Mouse (Mus musculus) liver, embryonic 14.5 days (tissue): Measurements from ENCODE around the gene Hist2h4. TPM values are rescaled to one million over a fixed set of nuclear protein-coding genes. Genes with fewer than 3 reads are reported as not detected.
A peak's percentile ranks its signal among the peaks of the same experiment; 100 is the strongest.
"Not testable (repeated sequence)": the region's sequence is repeated elsewhere in the genome, so short reads cannot be mapped to it uniquely, and the experiment has no call there.

Source experiments
- ATAC-seq: fragments of 200-750 bp; cut with Nextera tagmentation; 2 replicates; pipeline ENCODE4 v1.8.0; 2017; ENCODE audit warnings: moderate number of reproducible peaks, mild to moderate bottlenecking, moderate library complexity; ENCODE audit not compliant: insufficient read depth
- DNase-seq, 3 experiments: peaks; one replicate each; pipeline ENCODE4 v3.0.0-alpha.2; 2012 to 2013; ENCODE audit warnings: low read depth in 3 of 3, low spot score in 3 of 3
- H3K27ac ChIP-seq: fragments of 300-500 bp; sonication (generic); 2 replicates; pipeline ENCODE4 v1.5.1; 2014; ENCODE audit warnings: moderate library complexity, mild to moderate bottlenecking, control low read depth, inconsistent platforms
- H3K27me3 ChIP-seq: fragments of 300-500 bp; sonication (generic); 2 replicates; pipeline ENCODE4 v1.6.1; 2014; ENCODE audit warnings: mild to moderate bottlenecking, low read length, moderate library complexity; ENCODE audit not compliant: control insufficient read depth, insufficient read depth
- H3K36me3 ChIP-seq: fragments of 300-500 bp; sonication (generic); replicated peaks from 2 replicates; pipeline ENCODE4 v1.6.1; 2014; ENCODE audit warnings: low read depth; ENCODE audit not compliant: control insufficient read depth, insufficient read depth
- H3K4me1 ChIP-seq, 2 experiments: fragments of 200-500 bp in 1 of 2; fragments of 300-500 bp in 1 of 2; sonication (generic) in 1 of 2; replicated peaks; 2 replicates each; pipeline ENCODE4 v1.6.1; 2012 to 2014; ENCODE audit warnings: antibody characterized with exemption in 1 of 2, inconsistent platforms in 1 of 2, low read length in 1 of 2; ENCODE audit not compliant: control insufficient read depth in 2 of 2, insufficient read depth in 2 of 2
- H3K4me2 ChIP-seq: fragments of 300-500 bp; sonication (generic); 2 replicates; pipeline ENCODE4 v1.6.1; 2014; ENCODE audit warnings: low read depth, mild to moderate bottlenecking, control low read depth, moderate library complexity
- H3K4me3 ChIP-seq, 2 experiments: fragments of 200-500 bp in 1 of 2; fragments of 300-500 bp in 1 of 2; sonication (generic) in 1 of 2; 2 replicates each; pipeline ENCODE4 v1.5.1; 2012 to 2014; ENCODE audit warnings: low read depth in 2 of 2, low read length in 2 of 2, mild to moderate bottlenecking in 2 of 2, control low read depth in 1 of 2, inconsistent platforms in 1 of 2, moderate library complexity in 1 of 2; ENCODE audit not compliant: insufficient read depth in 1 of 2
- H3K9ac ChIP-seq: fragments of 300-500 bp; sonication (generic); replicated peaks from 2 replicates; pipeline ENCODE4 v1.6.1; 2014; ENCODE audit warnings: mild to moderate bottlenecking, control low read depth, moderate library complexity
- H3K9me3 ChIP-seq: fragments of 300-500 bp; sonication (generic); 2 replicates; pipeline ENCODE4 v1.6.1; 2016; ENCODE audit warnings: low read length, mixed read lengths; ENCODE audit not compliant: control insufficient read depth
- CTCF ChIP-seq: IDR thresholded peaks from 2 replicates; pipeline ENCODE4 v1.5.1; 2016; ENCODE audit warnings: antibody characterized with exemption, low read depth, control low read depth
- EP300 ChIP-seq: IDR thresholded peaks from 2 replicates; pipeline ENCODE4 v1.6.1; 2016; ENCODE audit warnings: antibody characterized with exemption, low read depth
- WGBS: fragments of 180-500 bp; shearing (Covaris S2); extraction: QIAGEN DNeasy Blood & Tissue Kit; methylation state at CpG from one replicate; pipeline ENCODE4 v1.1.7; 2014; ENCODE audit not compliant: insufficient replicate concordance; 5-methylcytosine and 5-hydroxymethylcytosine counted together
- polyA plus RNA-seq, 2 experiments: library from polyadenylated mRNA; depleted of rRNA in 1 of 2; stranded (reverse) in 1 of 2; unstranded in 1 of 2; fragments of >200 nt; fragmentation: Nextera tagmentation in 1 of 2; extraction: Ambion mirVana in 1 of 2; gene quantifications; 2 replicates each; pipeline versions ENCODE4 v1.2.1 to v1.2.3; 2012 to 2014

Hist2h4 gene
- polyA plus RNA-seq, 2 experiments = 12.2 to 15.1 TPM

DNA sequence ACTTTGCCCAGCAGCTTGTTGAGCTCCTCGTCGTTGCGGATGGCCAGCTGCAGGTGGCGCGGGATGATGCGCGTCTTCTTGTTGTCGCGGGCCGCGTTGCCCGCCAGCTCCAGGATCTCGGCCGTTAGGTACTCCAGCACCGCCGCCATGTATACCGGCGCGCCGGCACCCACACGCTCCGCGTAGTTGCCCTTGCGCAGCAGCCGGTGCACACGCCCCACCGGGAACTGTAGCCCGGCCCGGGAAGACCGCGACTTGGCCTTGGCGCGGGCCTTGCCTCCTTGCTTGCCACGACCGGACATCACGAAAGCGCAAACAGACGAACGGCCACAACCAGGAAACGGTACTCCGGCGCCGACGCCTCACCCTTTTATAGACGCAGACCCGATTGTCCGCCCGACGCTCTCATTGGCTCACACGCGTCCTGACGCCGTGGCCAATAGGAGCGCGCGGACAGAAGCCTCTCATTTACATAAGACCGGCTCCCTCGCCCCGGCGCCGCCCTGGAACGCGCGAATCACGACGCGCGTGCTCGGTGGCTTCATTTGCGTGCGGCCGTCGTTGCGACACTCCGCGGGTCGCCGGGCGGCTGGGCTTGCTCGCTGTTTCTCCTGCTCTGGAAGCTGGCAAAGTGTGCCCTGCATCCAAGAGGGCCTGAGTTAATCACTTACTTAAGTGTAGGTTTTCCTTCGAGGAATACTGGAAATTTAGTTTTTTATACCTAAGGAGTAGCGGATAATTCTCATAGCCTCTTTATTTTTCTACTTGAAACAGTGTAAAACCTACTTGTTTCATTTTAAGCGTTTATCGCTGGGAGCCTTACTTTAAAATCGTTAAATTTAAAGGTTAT, 22.9 kb downstream of the Hist2h4 start, which contains the start of gene Hist2h2aa2:
Gene Hist2h2aa2 (minus strand): TSS at position 328 of the 850 bp plus-strand sequence.
- peak; percentile 62 for TF ChIP-seq EP300
- not testable (repeated sequence) for DNase-seq, H3K36me3 ChIP-seq, H3K27me3 ChIP-seq, H3K9me3 ChIP-seq
- Histone ChIP-seq H3K4me3 (peak within 1 kb of the TSS; percentile 43 to 57), H3K4me1 (peaks cover 25 to 38% of the 10 kb centered on the region in 2 experiments), H3K4me2 (peak within 1 kb of the TSS; percentile 69), H3K9ac (peak within 1 kb of the TSS; percentile 76), H3K27ac (peak within 1 kb of the TSS; percentile 86)
- ATAC-seq = peak; percentile 60
- 6% methylated on average over 20 of the region's 85 CpGs for WGBS

GRCm38 (mm10) chr3:96238954-96239793, 23.9 kb downstream of the Hist2h4 start, which contains the start of gene Hist2h3c2:
Hist2h3c2 (minus strand) TSS chr3:96239127.
- peak within 1 kb of the TSS; percentile 98 for H3K27ac ChIP-seq
- not testable (repeated sequence) for H3K9me3 ChIP-seq, H3K27me3 ChIP-seq, DNase-seq, H3K36me3 ChIP-seq
- H3K4me3 ChIP-seq = peak within 1 kb of the TSS; percentile 57 to 73
- peak within 1 kb of the TSS; percentile 92 for H3K4me2 ChIP-seq
- peaks cover 20 to 31% of the 10 kb centered on the region in 2 experiments for H3K4me1 ChIP-seq
- peak within 1 kb of the TSS; percentile 95 for H3K9ac ChIP-seq
- ATAC-seq = peak; percentile 78
- WGBS = under 1% methylated on average over 19 of the region's 68 CpGs

DNA sequence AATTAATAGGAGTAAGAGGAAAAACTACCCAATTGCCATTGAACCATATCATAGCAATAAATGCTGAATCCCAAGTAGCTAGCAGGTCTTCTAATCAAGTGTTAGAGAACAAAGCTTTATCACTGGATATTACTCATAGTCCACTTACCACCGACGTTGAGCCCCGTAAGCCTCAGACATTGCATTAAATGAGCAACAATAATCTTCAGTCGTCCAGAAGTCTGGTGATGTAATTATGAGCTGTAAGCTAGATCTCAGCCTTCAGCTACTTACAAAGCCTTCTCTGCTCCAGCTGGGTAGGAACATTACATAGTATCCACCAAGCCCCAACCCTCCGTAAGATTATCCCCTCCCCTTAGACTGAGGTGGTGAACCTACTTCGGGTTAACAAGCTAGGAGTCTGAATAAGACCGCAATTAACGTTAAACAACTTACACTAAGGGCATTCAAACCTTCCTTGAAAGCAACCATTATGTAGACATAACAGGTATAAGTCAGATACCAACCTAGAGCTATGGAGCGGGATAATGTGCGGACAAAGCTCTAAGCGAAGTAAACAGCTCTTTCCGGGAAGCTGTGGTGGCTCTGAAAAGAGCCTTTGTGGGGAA, 25.1 kb downstream of the Hist2h4 start:
- ATAC-seq = peak; percentile 0; the same call in 1 of the 2 replicates
- peak overlapping the region; percentile 95 for H3K9ac ChIP-seq
- peaks cover 9 to 19% of the 10 kb centered on the region in 2 experiments for H3K4me1 ChIP-seq

GRCm38 (mm10) chr3:96237335-96237903, 25.7 kb downstream of the Hist2h4 start:
- H3K9ac ChIP-seq = peak overlapping the region; percentile 95

More for the DNA sequence above, 25.1 kb downstream of the Hist2h4 start:
- TF ChIP-seq CTCF (no peak), EP300 (0 out of 2 replicates have a peak, but pooled peaks have one; percentile 1)
- under 1% methylated on average over 12 of the region's 12 CpGs for WGBS
- Histone ChIP-seq H3K36me3 (no peaks in the 10 kb centered on the region), H3K4me2 (peak overlapping the region; percentile 92), H3K27me3 (no peaks in the 10 kb centered on the region), H3K27ac (peak overlapping the region; percentile 98), H3K4me3 (peak overlapping the region; percentile 55 to 73), H3K9me3 (no peaks in the 10 kb centered on the region)
- DNase-seq = peak in 2 of 3 experiments; percentile 61 to 76

More at GRCm38 (mm10) chr3:96237335-96237903, 25.7 kb downstream of the Hist2h4 start:
- WGBS = 22% methylated on average over 7 of the region's 7 CpGs
- DNase-seq (peak in 1 of 3 experiments; percentile 65), ATAC-seq (no peak)
- Histone ChIP-seq H3K27ac (peak overlapping the region; percentile 98), H3K4me3 (peak overlapping the region; percentile 55 to 73), H3K36me3 (no peaks in the 10 kb centered on the region), H3K4me1 (peaks cover 9 to 18% of the 10 kb centered on the region in 2 experiments), H3K27me3 (no peaks in the 10 kb centered on the region), H3K9me3 (no peaks in the 10 kb centered on the region), H3K4me2 (peak overlapping the region; percentile 92)
- TF ChIP-seq EP300 (peak; percentile 41), CTCF (no peak)
